Mouse (Mus musculus) A20 (cell line): Measurements from ENCODE around the gene Npr2.
"Not testable (repeated sequence)": the region's sequence is repeated elsewhere in the genome, so short reads cannot be mapped to it uniquely, and the experiment has no call there.

ENCODE experiments used
- DNase-seq: peaks from one replicate; pipeline ENCODE4 v3.0.0-alpha.2; 2011; ENCODE audit warnings: low read depth, low spot score

The Npr2 gene

DNA sequence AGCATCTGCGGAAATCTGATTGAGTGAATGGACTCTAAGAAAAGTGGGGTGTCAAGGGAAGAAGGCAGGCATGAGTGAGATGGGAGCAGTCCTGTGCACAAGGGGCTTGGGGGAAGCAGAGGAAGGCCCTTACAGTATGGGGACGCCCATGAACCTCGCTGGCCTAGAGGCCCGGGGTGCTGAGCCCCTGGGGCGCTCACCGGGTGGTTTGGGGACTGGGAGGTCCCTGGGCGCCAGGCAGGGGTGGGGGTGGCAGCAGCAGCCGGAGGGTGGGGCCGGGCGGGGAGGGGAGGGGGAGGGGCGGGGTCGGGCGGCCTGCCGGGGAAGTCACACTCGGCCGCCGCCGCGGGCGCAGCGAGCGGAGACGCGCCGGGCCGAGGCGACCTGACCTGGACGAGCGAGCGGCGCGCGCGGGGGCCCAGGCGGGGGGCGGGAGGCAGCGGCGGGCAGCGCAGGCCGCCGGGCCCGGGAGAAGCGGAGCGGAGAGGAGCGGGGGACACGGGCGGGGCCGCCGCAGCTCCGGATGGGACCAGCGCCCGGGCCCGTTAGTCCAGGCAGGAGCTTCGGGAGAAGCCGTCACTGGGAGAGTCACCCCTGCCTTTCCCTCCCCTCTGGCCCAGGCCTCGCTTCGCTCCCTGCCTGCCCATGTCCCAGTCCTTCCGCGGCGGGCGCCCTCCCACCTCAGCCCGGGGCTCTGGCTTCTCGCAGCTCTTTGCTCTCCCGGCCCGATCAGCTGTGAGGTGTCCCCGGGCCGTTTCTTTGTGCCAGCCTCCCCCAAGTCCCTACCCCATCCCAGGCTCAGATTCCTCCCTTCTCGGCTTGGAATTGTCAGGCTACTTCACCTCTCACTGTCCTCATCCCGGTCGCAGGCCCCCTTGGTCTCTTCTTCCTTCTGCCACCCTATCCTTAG is at the start of gene Npr2:
Gene Npr2 (plus strand): TSS at position 890 of the 910 bp plus-strand sequence.
- DNase-seq = no peak

DNA sequence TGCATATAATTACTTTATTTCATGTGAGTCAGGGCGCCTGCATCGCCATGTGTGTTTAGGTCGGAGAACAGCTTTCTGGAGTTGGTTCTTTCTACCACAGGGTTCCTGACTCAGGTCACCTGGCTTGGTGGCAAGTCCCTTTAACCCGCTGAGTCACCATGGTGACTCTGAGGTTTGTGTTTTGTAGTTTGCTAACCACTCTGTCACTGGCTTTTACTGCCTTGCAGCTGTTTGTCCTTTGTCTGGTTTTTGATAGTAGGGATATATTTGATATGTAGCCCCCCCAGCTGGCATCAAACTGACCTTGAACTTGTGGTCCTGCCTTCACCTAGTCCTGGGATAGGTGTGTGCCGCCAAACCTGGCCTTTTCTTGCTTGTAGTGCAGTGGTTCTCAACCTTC is 49.5 kb upstream of the Npr2 start:
- DNase-seq = no peak

DNA sequence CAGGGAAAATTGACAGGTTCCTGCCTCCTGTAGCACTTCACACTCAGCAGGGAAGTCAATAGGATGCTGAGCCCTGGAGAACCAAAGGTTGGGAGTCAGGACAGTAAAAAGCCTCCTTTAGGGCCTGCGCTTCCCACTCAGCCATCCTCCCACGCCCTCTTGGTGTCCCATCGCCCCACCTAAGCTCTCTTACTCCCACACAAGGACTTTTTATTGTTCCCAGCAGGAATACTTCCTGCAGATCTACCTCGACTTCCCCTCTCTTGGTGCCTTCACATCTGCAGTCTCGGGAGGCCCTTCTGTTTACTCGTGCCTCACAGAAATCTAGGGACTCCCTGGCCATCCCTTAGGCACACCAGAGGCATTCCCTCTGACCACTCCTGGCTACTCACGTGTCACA is 48.3 kb upstream of the Npr2 start:
- no peak for DNase-seq

DNA sequence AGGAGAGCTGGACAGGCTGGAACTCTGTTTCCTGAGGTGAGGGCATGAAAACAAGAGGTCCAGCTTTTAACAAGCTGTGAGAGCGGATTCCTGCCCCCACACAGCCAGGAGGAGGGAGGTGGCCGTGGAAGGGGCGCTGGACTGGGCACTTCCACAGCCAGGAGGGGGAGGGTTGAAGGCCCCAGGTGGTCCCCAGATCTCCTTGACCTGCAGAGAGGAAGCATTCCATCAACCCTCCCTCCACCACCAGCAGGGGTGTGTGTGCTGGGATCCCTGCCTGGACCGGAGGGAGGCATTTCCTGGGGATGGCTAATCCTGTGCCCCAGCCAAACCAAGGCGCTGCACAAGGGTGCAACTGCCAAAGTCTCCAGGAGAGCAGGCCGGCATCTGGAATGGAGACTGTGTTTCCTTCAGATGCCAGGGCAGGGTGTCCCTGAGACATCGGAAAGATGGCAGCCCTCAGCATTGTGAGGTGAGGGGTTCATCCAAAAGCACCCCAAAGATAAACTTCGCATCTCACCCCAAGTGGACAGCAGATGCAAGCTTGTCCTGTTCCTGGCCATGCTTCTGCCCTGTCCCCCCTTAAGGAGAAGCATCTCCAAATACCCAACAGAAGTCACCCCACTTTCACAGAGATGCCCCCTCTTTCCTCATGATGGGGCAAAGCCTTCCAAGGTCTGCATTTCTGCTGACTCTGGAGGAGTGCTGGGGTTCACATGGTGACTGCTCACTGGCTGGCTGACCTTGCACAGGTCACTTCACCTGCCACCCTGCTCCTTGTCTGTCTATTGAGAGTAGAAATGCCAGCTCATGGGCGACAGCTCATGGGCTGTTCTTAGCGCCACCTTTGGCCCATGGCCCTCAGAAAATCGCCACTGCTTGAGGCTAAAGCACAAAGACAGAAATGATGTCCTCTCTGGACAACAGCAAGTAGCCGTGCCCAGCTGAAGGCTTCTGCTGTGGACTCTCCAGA is 47.0 kb upstream of the Npr2 start, which contains the start of gene Msmp:
Gene Msmp (minus strand): TSS at position 51 of the 973 bp plus-strand sequence.
- no peak for DNase-seq

DNA sequence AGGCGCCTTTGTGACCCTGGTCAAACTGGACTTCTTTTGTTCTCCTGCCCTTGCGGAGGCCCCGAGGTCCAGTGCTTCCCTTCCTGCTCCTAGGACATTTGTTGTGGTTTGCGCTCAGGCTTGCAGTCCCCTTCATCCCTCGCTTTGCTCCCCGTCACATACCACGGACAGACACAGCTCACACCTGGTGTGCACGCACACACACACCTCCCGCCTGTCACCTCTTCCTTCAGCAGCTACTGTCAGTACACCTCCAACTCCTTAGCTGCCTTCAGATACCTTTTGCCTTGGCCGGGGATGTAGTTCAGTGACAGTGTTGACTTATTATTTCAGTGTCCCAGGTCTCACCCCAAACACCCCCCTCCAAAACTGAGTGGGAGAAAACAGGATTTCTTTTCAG is 46.1 kb upstream of the Npr2 start:
- DNase-seq = no peak

DNA sequence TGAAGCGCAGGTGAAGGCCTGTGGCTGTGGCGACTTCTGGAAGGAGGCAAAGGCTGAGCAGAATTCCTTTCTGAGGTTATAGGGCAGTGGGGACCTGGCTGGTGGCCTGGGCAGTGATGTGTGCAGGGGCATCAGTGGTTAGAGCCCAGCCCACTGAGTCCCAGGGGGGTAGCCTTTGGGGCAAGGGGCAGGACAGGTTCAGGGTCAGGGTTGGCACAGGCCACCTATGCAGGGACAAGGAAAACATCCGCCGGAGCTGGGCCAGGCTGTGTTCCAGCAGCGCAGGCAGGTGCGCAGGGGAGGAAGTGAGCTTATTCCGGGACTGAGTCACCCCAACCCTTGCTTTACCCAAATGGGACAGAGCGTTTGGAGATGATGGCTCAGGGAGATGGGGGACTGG is 45.3 kb upstream of the Npr2 start:
- DNase-seq = no peak

DNA sequence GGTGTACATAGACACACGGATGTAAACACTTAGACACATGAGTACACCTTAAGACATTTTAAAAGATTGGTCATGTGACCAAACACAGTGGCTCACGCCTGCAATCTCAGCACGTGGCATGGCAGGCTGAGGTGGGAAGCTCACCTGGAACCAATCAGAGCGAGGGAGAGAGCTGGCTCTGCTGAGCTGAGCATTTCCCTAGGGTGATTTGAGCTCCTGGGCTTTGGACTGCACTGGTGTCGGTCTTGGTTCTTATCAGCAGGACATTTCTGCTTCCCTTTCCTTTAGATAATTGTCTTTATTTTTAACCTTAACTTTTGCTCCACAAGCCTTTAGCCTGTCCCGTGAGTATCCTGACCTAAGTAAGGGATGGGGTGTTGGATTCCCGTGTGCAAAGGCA is 44.1 kb upstream of the Npr2 start:
- DNase-seq = no peak

DNA sequence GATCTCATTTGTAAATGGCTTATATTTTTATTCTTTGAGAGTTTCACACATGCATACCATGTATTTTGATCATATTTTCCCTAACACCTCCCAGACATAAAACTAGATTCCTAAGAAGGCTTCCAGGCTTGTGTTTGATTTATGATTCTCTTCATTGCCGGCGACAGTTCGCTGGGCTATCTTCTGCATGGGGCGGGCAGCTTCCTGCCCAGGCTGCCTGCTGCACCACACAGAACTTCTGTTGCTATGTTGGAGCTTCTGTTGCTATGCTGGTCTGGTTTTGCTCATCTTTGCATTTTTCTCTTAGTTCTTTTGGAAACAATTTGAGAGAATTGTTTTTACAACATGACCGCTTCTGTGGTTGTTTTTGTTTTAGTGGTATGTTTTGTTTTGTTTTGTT is 40.2 kb upstream of the Npr2 start:
- no peak for DNase-seq

DNA sequence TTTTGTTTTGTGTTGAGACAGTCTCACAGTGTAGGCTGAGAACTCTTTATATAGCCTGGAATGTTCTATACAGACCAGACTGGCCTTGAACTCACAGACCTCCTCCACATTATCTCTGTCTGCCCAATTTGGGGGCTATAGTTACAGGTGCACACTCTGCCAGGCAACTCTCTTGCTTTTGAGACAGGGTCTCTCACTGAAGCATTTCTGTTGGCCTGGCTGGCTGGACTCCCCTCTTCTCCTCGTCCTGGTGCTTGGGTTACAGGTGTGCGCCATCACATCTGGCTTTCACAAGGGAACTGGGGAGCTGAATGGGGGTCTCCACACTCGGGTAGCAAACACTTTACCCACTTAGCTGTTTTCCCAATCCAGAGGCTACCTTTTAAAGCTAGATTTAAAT is 39.8 kb upstream of the Npr2 start:
- DNase-seq = no peak

DNA sequence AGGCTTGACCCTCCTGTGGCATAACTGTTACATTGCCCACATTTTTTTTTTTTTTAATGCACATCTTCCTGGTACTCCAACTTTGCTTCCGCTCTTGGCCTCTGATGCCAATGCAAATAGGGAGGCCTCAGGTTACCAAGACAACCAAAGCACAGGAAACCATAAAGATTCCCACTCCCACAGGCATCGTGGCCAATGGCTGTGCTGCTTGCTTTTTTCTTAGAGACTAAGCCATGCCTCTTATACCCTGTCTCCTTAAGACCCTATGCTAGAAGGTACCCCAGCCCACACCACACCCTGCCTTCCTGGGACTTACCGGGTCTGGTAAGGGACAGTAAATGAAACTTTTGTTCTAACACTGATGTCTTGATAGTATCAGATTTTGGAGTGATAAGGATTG is 38.3 kb upstream of the Npr2 start:
- no peak for DNase-seq

DNA sequence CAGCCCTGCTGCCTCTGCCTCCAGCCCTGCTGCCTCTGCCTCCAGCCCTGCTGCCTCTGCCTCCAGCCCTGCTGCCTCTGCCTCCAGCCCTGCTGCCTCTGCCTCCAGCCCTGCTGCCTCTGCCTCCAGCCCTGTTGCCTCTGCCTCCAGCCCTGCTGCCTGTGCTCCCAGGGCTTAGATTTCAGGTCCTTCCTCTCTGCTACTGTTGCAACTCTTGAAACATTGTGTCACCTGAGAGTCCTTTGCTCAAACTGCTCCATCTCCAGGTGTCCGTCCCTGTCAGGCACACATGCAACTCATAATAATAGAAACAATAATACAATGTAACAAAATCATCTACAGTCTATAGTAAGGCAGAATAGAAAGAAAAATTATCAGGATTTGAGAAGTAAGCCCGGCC is 35.1 kb upstream of the Npr2 start:
- DNase-seq = not testable (repeated sequence)

DNA sequence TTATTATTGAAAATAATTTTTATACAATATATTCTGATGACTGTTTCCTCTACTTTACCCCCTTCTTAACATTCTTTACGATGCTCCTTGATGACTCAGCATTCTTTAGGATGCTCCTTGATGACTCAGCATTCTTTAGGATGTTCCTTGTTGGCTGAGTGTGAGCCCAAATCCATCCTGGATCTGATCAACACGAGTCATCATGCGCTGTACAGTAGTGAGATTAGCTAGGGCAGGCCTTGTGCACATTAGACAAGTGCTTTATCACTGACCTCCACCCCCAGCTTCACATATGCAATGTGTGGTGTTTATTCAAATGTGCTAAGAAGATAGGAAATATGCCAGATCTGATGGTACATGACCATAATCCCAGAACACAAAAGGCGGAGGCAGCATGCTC is 33.5 kb upstream of the Npr2 start:
- no peak for DNase-seq

DNA sequence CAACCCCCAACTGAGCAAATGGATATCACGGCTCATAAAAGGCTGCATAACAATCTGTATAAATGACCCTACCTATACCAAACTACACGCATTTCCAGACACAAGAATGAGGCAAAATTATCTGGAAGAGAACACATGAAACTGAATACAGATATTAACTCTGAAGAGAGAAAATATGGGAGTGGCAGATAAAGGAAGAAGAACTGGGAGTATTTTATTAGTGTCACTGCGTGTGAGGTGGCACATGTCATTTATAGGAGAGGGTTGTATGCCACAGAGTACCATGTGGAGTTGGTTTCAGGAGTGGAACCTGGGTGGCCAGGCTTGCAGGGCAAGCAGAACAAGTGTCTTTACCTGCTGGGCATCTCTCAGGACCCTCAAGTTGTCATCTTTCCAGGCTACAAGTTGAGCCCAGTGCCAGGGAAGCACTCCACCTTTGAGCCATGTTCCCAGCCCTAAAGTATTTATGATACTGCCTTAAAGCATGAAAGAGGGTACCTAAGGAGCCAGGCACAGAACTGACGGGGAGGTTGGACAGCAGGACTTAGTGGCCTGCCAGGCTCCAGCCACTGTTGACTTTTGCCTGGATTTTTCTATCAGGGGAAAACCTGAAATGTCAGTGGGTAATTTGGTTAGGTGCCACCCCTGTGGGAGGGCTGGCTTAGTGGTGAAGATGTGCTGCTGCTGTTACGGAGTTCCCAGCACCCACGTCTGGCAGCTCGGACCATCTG is 32.9 kb upstream of the Npr2 start:
- DNase-seq = no peak

DNA sequence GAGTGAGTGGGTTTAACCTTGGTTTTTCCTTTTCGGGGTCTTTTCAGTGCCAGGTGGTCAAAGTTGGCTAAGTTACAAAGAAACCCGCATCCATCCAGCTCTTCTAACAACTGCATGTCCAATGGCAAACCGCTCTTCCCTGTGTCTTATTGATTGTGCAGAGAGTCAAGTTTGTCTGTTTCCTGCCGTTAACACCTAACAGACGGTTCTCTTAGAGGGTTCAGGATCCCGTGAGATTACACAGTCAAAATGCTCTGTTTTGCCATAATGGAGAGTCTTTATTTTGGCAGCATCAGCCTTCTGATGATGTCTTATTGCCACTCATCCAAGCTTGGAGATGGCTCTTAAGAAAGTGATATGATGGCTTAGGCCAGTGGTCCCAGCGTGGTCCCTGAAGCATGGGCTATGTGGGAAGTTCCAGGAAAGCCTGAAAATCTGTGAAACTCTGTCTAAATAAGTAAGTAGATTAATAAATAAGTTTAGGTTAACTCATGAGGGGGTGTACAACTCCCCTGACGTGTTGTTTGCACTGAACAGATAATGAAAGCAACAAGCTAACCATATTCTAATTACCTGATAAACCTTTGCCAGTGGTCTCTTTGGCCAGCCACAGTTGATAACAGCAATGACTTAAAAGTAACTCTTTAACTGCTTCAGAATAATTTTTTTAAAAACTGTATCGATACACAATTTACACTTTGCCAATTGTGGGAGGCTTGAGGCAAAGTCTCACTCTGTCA is 31.4 kb upstream of the Npr2 start:
- DNase-seq = no peak

DNA sequence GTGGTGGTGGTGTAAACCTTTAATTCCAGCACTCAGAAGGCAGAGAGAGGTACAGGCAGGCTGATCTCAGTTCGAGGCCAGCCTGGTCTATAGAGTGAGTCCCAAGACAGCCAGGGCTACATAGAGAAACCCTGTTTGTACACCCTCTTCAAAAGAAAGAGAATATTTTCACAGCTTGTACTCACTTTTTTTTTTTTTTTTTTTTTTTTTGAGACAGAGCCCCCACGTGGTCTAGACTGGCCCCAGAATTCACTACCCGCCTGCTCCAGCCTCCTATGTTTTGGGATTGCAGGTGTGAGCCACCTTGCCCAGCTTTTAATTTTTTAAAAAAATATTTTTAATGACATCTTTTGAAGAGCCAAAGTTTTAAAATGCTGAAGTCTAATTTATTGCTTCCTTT is 27.6 kb upstream of the Npr2 start:
- DNase-seq = no peak

DNA sequence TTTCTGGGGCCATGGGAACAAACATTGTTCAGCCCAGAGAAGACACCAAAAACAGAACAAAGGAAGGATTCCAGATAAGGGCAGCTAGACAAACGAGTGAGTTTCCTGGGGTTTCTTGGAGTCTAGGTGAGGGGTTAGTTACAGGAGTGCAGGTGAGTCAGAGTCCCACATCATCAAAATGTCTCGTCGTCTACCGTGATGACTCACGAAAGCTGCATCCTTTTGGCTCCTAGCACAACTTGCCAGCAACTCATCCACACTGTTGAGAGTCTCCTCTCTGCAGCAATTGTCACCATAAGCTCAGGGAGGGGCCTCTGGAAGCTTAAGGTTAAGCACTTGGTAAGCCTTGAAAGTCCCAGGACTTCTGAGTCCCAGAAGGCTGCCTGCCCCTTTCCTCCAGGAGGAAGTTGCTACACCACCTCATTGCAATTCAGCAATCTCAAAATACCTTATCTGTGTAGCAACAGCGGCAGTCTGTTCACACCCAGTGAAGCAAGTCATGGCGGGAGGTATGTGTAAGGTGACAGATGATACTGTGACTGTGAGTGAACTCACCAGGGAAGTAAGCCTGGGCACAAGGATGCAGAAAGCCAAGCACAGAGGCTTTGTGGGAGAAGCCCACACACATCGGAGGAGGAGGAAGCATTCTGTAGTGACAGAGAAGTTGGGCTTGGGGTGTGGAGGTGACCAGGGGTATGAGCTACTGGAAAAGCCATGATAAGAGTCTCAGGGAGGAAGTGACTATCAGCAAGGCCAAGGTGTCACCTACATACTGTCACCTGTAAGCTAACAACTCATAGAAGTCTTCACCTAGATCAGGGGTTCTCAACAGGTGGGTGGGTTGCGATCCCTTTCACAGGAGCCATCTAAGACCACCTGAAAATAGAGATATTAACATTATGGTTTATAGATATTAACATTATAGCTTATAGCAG is 26.7 kb upstream of the Npr2 start:
- DNase-seq = no peak

DNA sequence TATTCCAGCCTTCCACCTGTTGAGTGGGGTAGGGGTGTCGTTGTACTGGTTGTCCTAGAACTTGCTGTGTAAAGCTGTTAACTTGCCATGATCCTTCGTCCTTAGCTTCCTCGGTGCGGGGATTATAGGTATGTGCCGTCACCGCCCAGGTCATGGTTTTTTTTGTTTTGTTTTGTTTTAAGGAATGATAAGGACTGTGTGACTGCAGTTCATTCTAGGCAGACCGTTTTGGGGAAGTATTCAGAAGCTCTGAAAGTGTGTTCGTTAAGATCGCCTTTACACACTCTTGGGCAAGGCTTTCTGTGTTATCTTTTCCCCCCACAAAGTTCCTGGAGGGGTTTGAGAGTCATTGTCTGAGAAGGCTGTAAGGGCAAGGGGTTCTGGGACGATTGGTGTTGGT is 19.2 kb upstream of the Npr2 start:
- DNase-seq = no peak

DNA sequence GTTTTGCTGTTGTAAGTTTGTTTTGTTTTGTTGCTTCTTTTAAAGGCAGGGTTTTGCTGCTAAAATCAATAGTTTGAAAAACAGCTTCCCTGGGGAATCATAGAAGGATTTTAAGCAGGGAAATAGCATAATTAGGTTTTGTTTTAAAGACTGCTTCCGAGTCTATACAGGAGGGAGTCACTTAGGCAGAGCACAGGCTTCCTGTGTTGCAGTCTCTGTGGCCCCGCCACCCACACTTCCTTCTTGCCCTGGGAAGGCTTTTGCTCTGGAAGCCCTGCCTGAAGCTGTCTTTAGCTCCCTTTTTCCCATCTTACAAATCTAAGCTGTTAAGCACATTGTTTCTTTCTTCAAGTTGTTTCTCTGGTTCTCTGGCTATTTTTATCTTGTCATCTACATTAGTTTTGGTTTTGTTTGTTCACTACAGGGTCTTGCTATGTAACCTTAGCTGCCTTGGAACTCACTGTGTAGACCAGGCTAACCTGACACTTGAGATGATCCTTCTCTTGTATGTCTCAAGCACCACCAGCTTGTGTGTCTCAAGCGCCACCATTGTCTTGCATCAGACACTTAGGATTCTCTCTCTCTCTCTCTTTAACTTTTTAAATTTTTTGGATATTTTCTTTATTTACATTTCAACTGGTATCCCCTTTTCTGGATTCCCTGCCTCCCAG is 18.5 kb upstream of the Npr2 start:
- no peak for DNase-seq

DNA sequence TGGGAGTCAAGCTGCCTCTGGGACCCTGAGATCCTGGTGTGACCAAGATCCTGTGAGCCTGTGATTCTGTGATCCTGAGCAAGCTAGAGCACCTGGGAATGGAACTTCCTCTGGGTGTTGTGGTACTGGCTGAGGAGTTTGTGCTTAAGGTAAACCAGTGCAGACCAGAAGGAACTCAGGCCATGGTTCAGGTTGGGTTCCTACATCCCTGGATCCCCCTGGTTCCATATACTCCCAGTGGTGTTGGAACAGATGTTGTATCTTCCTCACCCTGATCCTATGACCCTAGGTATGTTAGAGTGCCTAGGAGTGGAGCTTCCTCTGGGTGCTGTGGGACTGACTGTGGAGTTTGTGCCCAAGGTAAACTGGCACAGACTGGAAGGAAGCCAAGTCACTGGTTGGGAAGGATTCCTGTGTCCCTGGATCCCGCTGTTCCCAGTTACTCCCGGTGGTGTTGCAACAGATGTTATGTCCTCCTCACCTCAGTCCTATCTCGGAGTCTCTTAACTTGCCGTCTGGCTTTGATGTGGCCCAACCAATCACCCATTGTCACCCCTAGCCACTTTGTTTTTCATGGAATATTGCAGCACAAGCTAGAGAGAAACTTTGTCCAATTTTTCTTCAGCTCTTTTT is 11.5 kb upstream of the Npr2 start:
- DNase-seq = no peak
